In genomic region chr15:6622512-6622911, GRCm38 (mm10) we compare ENCODE assay signal across 8 mouse cellular contexts.
A peak's percentile ranks its signal among the peaks of the same experiment; 100 is the strongest.
DNase-seq lines count a peak whose midpoint lies in the region; ATAC-seq and TF ChIP-seq lines count a peak whose summit lies in the region.

No protein-coding gene starts in this region.

- no peaks in the 10 kb centered on the region for H3K9me3 ChIP-seq in lung, postnatal 0 days (ENCODE audit: low read length)

- TF ChIP-seq CTCF in lung, postnatal 0 days (IDR thresholded peaks at IDR 0.05) = peak; percentile 87

- no peak for TF ChIP-seq EP300 in lung, postnatal 0 days (IDR thresholded peaks at IDR 0.05)

- H3K9ac ChIP-seq in lung, postnatal 0 days (replicated peaks; ENCODE audit: low read depth) = no peak overlapping the region

- no peak overlapping the region for H3K4me3 ChIP-seq in lung, postnatal 0 days (ENCODE audit: low read depth, low read length)

- H3K4me2 ChIP-seq in lung, postnatal 0 days (replicated peaks; ENCODE audit: low read depth, low read length) = no peak overlapping the region

- no peaks in the 10 kb centered on the region for H3K27me3 ChIP-seq in lung, postnatal 0 days (replicated peaks; ENCODE audit: insufficient read depth, low read length)

- peaks cover 5% of the 10 kb centered on the region; the same call in 1 of the 2 replicates for H3K4me1 ChIP-seq in lung, postnatal 0 days (ENCODE audit: insufficient read depth, low read depth, low read length)

- peak; percentile 58 for DNase-seq in adrenal gland, adult 8-10 months
- peak; percentile 89 for DNase-seq in embryo, embryonic 11 days
- DNase-seq in heart, adult 8-10 months (ENCODE audit: low spot score) = peak; percentile 68
- DNase-seq in layer of hippocampus, adult 9-10 months (ENCODE audit: low spot score) = peak; percentile 86
- peak; percentile 92 for DNase-seq in lung, postnatal 0 days (ENCODE audit: low spot score)
- peak; percentile 73 to 84 for DNase-seq in right cerebral cortex, postnatal 10 days (ENCODE audit: low spot score in 2 of 2)
- peak; percentile 80 for DNase-seq in urinary bladder, postnatal 25 days (ENCODE audit: low spot score)

- no peak overlapping the region for H3K27ac ChIP-seq in lung, postnatal 0 days (ENCODE audit: low read length)

- peak; percentile 53 for ATAC-seq in CD4-positive, CD25-positive, alpha-beta regulatory T cell, adult 4 months
- ATAC-seq in lung, postnatal 0 days = no peak

- no peaks in the 10 kb centered on the region for H3K36me3 ChIP-seq in lung, postnatal 0 days (ENCODE audit: insufficient read depth, low read length)

- WGBS in lung, postnatal 0 days = 2% methylated on average over 5 of the region's 5 CpGs
